Mouse (Mus musculus) liver, postnatal 0 days (tissue): ENCODE results near the gene Il21r. TPM values are rescaled to one million over a fixed set of nuclear protein-coding genes. Genes with fewer than 3 reads are reported as not detected.
A peak's percentile ranks its signal among the peaks of the same experiment; 100 is the strongest.

Source experiments
- ATAC-seq: fragments of 200-750 bp; cut with Nextera tagmentation; 2 replicates; pipeline ENCODE4 v1.8.0; 2017; ENCODE audit warnings: mild to moderate bottlenecking, moderate library complexity
- DNase-seq: peaks from one replicate; pipeline ENCODE4 v3.0.0-alpha.2; 2016
- H3K27ac ChIP-seq: fragments of 300-500 bp; sonication (generic); 2 replicates; pipeline ENCODE4 v1.5.1; 2014; ENCODE audit warnings: antibody characterized with exemption, moderate library complexity, mild to moderate bottlenecking, low read depth
- H3K27me3 ChIP-seq: fragments of 300-500 bp; sonication (generic); 2 replicates; pipeline ENCODE4 v1.6.1; 2014; ENCODE audit warnings: low read length, control low read depth, mixed read lengths; ENCODE audit not compliant: insufficient read depth
- H3K36me3 ChIP-seq: fragments of 300-500 bp; sonication (generic); replicated peaks from 2 replicates; pipeline ENCODE4 v1.6.1; 2014; ENCODE audit warnings: mild to moderate bottlenecking, control low read depth, low read length, moderate library complexity, mixed read lengths; ENCODE audit not compliant: insufficient read depth
- H3K4me1 ChIP-seq: fragments of 300-500 bp; sonication (generic); 2 replicates; pipeline ENCODE4 v1.6.1; 2014; ENCODE audit warnings: antibody characterized with exemption, mild to moderate bottlenecking, control low read depth; ENCODE audit not compliant: insufficient read depth
- H3K4me2 ChIP-seq: fragments of 300-500 bp; sonication (generic); 2 replicates; pipeline ENCODE4 v1.6.1; 2014; ENCODE audit warnings: low read depth, mild to moderate bottlenecking, low read length, moderate library complexity, mixed read lengths
- H3K4me3 ChIP-seq: fragments of 300-500 bp; sonication (generic); 2 replicates; pipeline ENCODE4 v1.5.1; 2014; ENCODE audit warnings: low read depth, low read length
- H3K9ac ChIP-seq: fragments of 300-500 bp; sonication (generic); replicated peaks from 2 replicates; pipeline ENCODE4 v1.6.1; 2014; ENCODE audit warnings: mild to moderate bottlenecking, moderate library complexity
- H3K9me3 ChIP-seq: fragments of 300-500 bp; sonication (generic); 2 replicates; pipeline ENCODE4 v1.6.1; 2016; ENCODE audit warnings: mild to moderate bottlenecking, control low read depth, low read length, mixed read lengths
- CTCF ChIP-seq: sonication (generic); IDR thresholded peaks from 2 replicates; pipeline ENCODE4 v1.5.1; 2016; ENCODE audit warnings: antibody characterized with exemption, low read depth
- EP300 ChIP-seq: IDR thresholded peaks from 2 replicates; pipeline ENCODE4 v1.6.1; 2016; ENCODE audit warnings: antibody characterized with exemption, low read depth, mild to moderate bottlenecking
- WGBS: fragments of 180-500 bp; shearing (Covaris S2); extraction: QIAGEN DNeasy Blood & Tissue Kit; methylation state at CpG from one replicate; pipeline ENCODE4 v1.1.7; 2014; ENCODE audit not compliant: insufficient replicate concordance; 5-methylcytosine and 5-hydroxymethylcytosine counted together
- polyA plus RNA-seq: library from polyadenylated mRNA; unstranded; fragments of >200 nt; fragmentation: Nextera tagmentation; extraction: Ambion mirVana; gene quantifications from 2 replicates; pipeline ENCODE4 v1.2.1, GENCODE M21; 2015

Gene Il21r
- polyA plus RNA-seq, 1 experiment from 2014 or later, result 0.70 TPM

GRCm38 (mm10) chr7:125670865-125671264, 67.6 kb downstream of the Il21r start:
- Histone ChIP-seq H3K4me2 (no peak overlapping the region), H3K4me3 (no peak overlapping the region), H3K4me1 (no peaks in the 10 kb centered on the region), H3K9ac (no peak overlapping the region), H3K27me3 (no peaks in the 10 kb centered on the region), H3K27ac (no peak overlapping the region), H3K36me3 (peaks cover 94% of the 10 kb centered on the region), H3K9me3 (no peaks in the 10 kb centered on the region)
- ATAC-seq, result no peak
- 68% methylated on average over 6 of the region's 6 CpGs for WGBS
- no peak for DNase-seq
- TF ChIP-seq EP300 (no peak), CTCF (no peak)

DNA sequence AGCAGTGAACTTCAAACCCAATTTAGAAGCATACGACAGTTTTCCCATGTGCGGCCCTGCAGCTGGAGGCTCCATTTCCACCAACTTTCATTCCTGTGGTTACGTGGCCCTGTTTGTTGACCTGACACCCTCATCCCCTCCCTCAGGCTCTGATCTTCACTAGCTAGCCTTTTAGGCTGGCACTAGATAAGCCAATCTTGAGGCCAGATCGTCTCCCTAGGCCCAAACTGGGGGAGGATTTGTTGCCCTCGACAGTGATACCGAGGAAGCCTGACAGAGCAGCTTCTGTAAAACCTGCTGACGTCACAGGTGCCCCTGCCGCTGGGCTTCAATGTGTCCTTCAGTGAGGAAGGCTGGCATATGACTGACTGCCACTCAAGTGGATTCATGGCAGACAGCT, 68.2 kb downstream of the Il21r start:
- H3K9ac ChIP-seq, result no peak overlapping the region
- no peak overlapping the region for H3K4me3 ChIP-seq
- no peak for ATAC-seq
- H3K27ac ChIP-seq, result no peak overlapping the region
- no peaks in the 10 kb centered on the region for H3K27me3 ChIP-seq
- H3K36me3 ChIP-seq, result peaks cover 95% of the 10 kb centered on the region
- H3K9me3 ChIP-seq, result no peaks in the 10 kb centered on the region
- 74% methylated on average over 8 of the region's 8 CpGs for WGBS
- no peak overlapping the region for H3K4me2 ChIP-seq
- no peak for TF ChIP-seq EP300
- no peak for TF ChIP-seq CTCF
- no peak for DNase-seq
- H3K4me1 ChIP-seq, result no peaks in the 10 kb centered on the region

- TF ChIP-seq CTCF, result peak; percentile 85
- no peak for TF ChIP-seq EP300
- Histone ChIP-seq H3K27ac (no peak overlapping the region), H3K4me2 (no peak overlapping the region), H3K27me3 (no peaks in the 10 kb centered on the region), H3K9ac (no peak overlapping the region), H3K36me3 (peaks cover 94% of the 10 kb centered on the region), H3K4me1 (no peaks in the 10 kb centered on the region), H3K4me3 (no peak overlapping the region), H3K9me3 (no peaks in the 10 kb centered on the region)
- ATAC-seq (no peak), DNase-seq (peak; percentile 68)
- WGBS, result 64% methylated on average over 2 of the region's 2 CpGs
These were observed 71.7 kb downstream of the Il21r start for GRCm38 (mm10) chr7:125674916-125675315.

DNA sequence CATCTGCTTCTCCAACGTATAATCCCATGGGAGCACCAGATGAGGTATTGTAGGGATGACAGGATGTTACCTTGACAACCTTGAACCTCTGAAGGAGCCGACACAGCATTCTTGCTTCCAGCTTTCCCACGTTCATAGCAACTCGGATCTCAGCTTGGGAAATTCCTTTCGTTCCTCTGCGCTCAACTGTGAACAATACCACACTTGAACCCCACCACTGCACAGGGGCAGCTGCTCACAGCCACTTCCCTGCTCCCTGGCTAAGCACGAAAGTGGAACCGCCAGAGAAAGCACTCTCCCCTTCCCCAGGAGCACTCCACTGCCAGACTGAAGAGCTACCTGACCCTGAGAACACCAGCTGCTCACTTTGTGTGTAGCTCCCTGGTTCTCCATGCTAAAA, 75.5 kb downstream of the Il21r start:
- Histone ChIP-seq H3K4me2 (no peak overlapping the region), H3K27ac (no peak overlapping the region), H3K9ac (no peak overlapping the region), H3K4me1 (no peaks in the 10 kb centered on the region), H3K36me3 (peaks cover 82% of the 10 kb centered on the region), H3K27me3 (no peaks in the 10 kb centered on the region), H3K4me3 (no peak overlapping the region), H3K9me3 (no peaks in the 10 kb centered on the region)
- ATAC-seq, result no peak
- TF ChIP-seq EP300, result no peak
- no peak for TF ChIP-seq CTCF
- WGBS, result 86% methylated on average over 8 of the region's 8 CpGs
- no peak for DNase-seq

GRCm38 (mm10) chr7:125679936-125680335, 76.7 kb downstream of the Il21r start:
- DNase-seq (no peak), ATAC-seq (no peak)
- no peak overlapping the region for H3K9ac ChIP-seq
- H3K4me3 ChIP-seq, result no peak overlapping the region
- no peak overlapping the region for H3K4me2 ChIP-seq
- no peaks in the 10 kb centered on the region for H3K27me3 ChIP-seq
- no peaks in the 10 kb centered on the region for H3K9me3 ChIP-seq
- TF ChIP-seq CTCF (no peak), EP300 (no peak)
- H3K4me1 ChIP-seq, result no peaks in the 10 kb centered on the region
- peaks cover 73% of the 10 kb centered on the region for H3K36me3 ChIP-seq
- no peak overlapping the region for H3K27ac ChIP-seq
- 68% methylated on average over 9 of the region's 9 CpGs for WGBS

Other genes starting within 250 kb of the Il21r start
- 2.1 and 2.8 TPM in 2 replicates for gene Kdm8, start 158.8 kb upstream of the Il21r start, polyA plus RNA-seq
- 47.6 and 49.2 TPM in 2 replicates for gene Nsmce1, start 111.8 kb upstream of the Il21r start, polyA plus RNA-seq
- gene Il4ra, start 51.3 kb upstream of the Il21r start, polyA plus RNA-seq, result 8.7 and 9.5 TPM in 2 replicates
- gene Gtf3c1, start 104.4 kb downstream of the Il21r start, polyA plus RNA-seq, result 3.3 and 4.8 TPM in 2 replicates
- 1.2 and 1.3 TPM in 2 replicates for gene D430042O09Rik, start 104.5 kb downstream of the Il21r start, polyA plus RNA-seq